Mouse (Mus musculus): ENCODE results near the gene Olfr600. TPM values are rescaled to one million over a fixed set of nuclear protein-coding genes. Genes with fewer than 3 reads are reported as not detected.

Gene Olfr600
- total RNA-seq (2012; rRNA removed) = not detected in 2 replicates
- not detected in 2 replicates for total RNA-seq (2014; rRNA removed)
- polyA plus RNA-seq (2012; ENCODE audit: insufficient read length, low read depth) = not detected in 2 replicates

GRCm38 (mm10) chr7:103349569-103349968 is at the start of gene Olfr600:
Gene Olfr600, minus strand, starts transcription at chr7:103349669.
- Histone ChIP-seq H3K4me2 (ENCODE audit: insufficient read depth, low read depth, poor library complexity, severe bottlenecking) (no peak within 1 kb of the TSS), H3K27me3 (replicated peaks) (no peaks in the 10 kb centered on the region), H3K36me3 (replicated peaks in 1 of 2; ENCODE audit: control insufficient read depth in 1 of 2, insufficient read depth in 1 of 2, low read length in 1 of 2) (no peaks in the 10 kb centered on the region), H3K79me2 (replicated peaks; ENCODE audit: control insufficient read depth, extremely low read depth, insufficient read depth, poor library complexity, severe bottlenecking) (no peaks in the 10 kb centered on the region), H3K9me3 (replicated peaks; ENCODE audit: low read length) (no peaks in the 10 kb centered on the region), H3K4me1 (ENCODE audit: control insufficient read depth in 1 of 2, insufficient read depth in 2 of 2) (no peaks in the 10 kb centered on the region), H3K4me3 (replicated peaks in 1 of 3; ENCODE audit: low read depth in 2 of 3, low read length in 2 of 3, poor library complexity in 1 of 3) (no peak within 1 kb of the TSS), H3K27ac (ENCODE audit: insufficient read depth, low read depth) (no peak within 1 kb of the TSS), H3K9ac (ENCODE audit: insufficient read depth, low read depth) (no peak within 1 kb of the TSS)
- dilution Hi-C loops (cut with MboI; ENCODE audit: extremely low pct_ligation_motif_present, extremely low pct_unique_long_range_greater_than_20kb, low sequenced_read_pairs) = no loop called here
- in situ Hi-C loops (cut with MboI; ENCODE audit: low pct_ligation_motif_present, low pct_unique_long_range_greater_than_20kb, low sequenced_read_pairs) = no loop called here
- no peak for TF ChIP-seq ZNF384 (IDR thresholded peaks at IDR 0.05; ENCODE audit: low read depth, low read length)
- no peak for TF ChIP-seq ETS1 (conservative IDR thresholded peaks at IDR 0.05; ENCODE audit: low read depth, low read length)
- no peak for TF ChIP-seq EP300 (IDR thresholded peaks at IDR 0.05; ENCODE audit: low read length)
- no peak for TF ChIP-seq KAT2A (IDR thresholded peaks at IDR 0.05; ENCODE audit: insufficient replicate concordance, low read length)
- TF ChIP-seq RAD21 (IDR thresholded peaks at IDR 0.05; ENCODE audit: low read depth, low read length) = no peak
- no peak for TF ChIP-seq BHLHE40 (IDR thresholded peaks at IDR 0.05; ENCODE audit: low read depth, low read length)
- TF ChIP-seq CTCF (conservative IDR thresholded peaks at IDR 0.05 in 1 of 2, IDR thresholded peaks at IDR 0.05 in 1 of 2; ENCODE audit: low read depth in 2 of 2, low read length in 2 of 2) = no peak
- TF ChIP-seq E2F4 (IDR thresholded peaks at IDR 0.05; ENCODE audit: insufficient replicate concordance, low read depth, low read length) = no peak
- no peak for TF ChIP-seq POLR2A (IDR thresholded peaks at IDR 0.05; ENCODE audit: low read depth, low read length)
- no peak for TF ChIP-seq POLR2AphosphoS2 (IDR thresholded peaks at IDR 0.05; ENCODE audit: low read depth, low read length)
- no peak for TF ChIP-seq MXI1 (IDR thresholded peaks at IDR 0.05; ENCODE audit: low read depth, low read length)
- no peak for TF ChIP-seq NRF1 (IDR thresholded peaks at IDR 0.05; ENCODE audit: low read depth, low read length)
- no peak for DNase-seq (ENCODE audit: extremely low read depth)

DNA sequence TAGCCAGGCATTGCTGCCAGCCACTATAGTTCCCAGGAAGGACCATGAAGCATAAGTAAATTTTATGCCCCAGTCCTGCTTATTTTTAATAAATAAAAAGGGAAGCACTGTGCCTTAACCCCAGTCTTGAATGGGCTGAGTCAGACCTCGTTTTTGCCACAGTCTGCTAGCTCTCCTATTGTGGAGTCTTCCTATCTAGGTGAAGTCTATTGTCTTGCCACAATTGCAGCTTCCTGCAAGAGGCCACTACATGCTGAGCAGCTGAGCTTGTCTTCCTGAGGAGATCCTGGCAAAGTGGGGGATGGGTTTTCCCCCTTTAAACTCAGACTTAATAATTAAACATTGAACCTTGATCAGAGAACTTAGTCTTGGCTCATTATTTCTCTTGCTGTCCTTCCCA is 49.5 kb upstream of the Olfr600 start:
- DNase-seq (ENCODE audit: extremely low read depth) = no peak
- Histone ChIP-seq H3K36me3 (replicated peaks in 1 of 2; ENCODE audit: control insufficient read depth in 1 of 2, insufficient read depth in 1 of 2, low read length in 1 of 2) (no peaks in the 10 kb centered on the region), H3K79me2 (replicated peaks; ENCODE audit: control insufficient read depth, extremely low read depth, insufficient read depth, poor library complexity, severe bottlenecking) (no peaks in the 10 kb centered on the region), H3K4me3 (replicated peaks in 1 of 3; ENCODE audit: low read depth in 2 of 3, low read length in 2 of 3, poor library complexity in 1 of 3) (no peak overlapping the region), H3K27me3 (replicated peaks) (no peaks in the 10 kb centered on the region), H3K4me2 (ENCODE audit: insufficient read depth, low read depth, poor library complexity, severe bottlenecking) (no peak overlapping the region), H3K9ac (ENCODE audit: insufficient read depth, low read depth) (no peak overlapping the region), H3K27ac (ENCODE audit: insufficient read depth, low read depth) (no peak overlapping the region), H3K4me1 (ENCODE audit: control insufficient read depth in 1 of 2, insufficient read depth in 2 of 2) (no peaks in the 10 kb centered on the region), H3K9me3 (replicated peaks; ENCODE audit: low read length) (no peaks in the 10 kb centered on the region)
- in situ Hi-C loops (cut with MboI; ENCODE audit: low pct_ligation_motif_present, low pct_unique_long_range_greater_than_20kb, low sequenced_read_pairs) (no loop called here), dilution Hi-C loops (cut with MboI; ENCODE audit: extremely low pct_ligation_motif_present, extremely low pct_unique_long_range_greater_than_20kb, low sequenced_read_pairs) (no loop called here)
- TF ChIP-seq SIN3A (IDR thresholded peaks at IDR 0.05; ENCODE audit: low read length) = no peak
- TF ChIP-seq MAX (IDR thresholded peaks at IDR 0.05; ENCODE audit: low read length) = no peak
- TF ChIP-seq HCFC1 (IDR thresholded peaks at IDR 0.05; ENCODE audit: low read depth, low read length) = no peak
- no peak for TF ChIP-seq POLR2A (IDR thresholded peaks at IDR 0.05; ENCODE audit: low read depth, low read length)
- TF ChIP-seq CHD1 (IDR thresholded peaks at IDR 0.05; ENCODE audit: low read depth, low read length) = no peak
